Mouse (Mus musculus) G1E (cell line): Measurements from ENCODE around the gene Pdk3. TPM values are rescaled to one million over a fixed set of nuclear protein-coding genes. Genes with fewer than 3 reads are reported as not detected.

Source experiments
- ATAC-seq: 2 replicates; pipeline ENCODE4 v1.8.0; 2016; ENCODE audit warnings: mild to moderate bottlenecking; ENCODE audit not compliant: insufficient number of reproducible peaks, poor library complexity, low FRiP score, severe bottlenecking; ENCODE audit errors: extremely low read depth
- DNase-seq: peaks from one replicate; pipeline ENCODE4 v3.0.0; 2012; ENCODE audit warnings: low spot score
- H3K27me3 ChIP-seq: 2 replicates; pipeline ENCODE4 v1.6.1; 2012; ENCODE audit warnings: mild to moderate bottlenecking, low read length, inconsistent platforms; ENCODE audit not compliant: insufficient read depth
- H3K36me3 ChIP-seq: replicated peaks from 2 replicates; pipeline ENCODE3; 2012; ENCODE audit warnings: mild to moderate bottlenecking, inconsistent platforms
- H3K4me1 ChIP-seq: 2 replicates; pipeline ENCODE4 v1.6.1; 2012; ENCODE audit warnings: low read depth, low read length, inconsistent platforms, mixed read lengths; ENCODE audit not compliant: insufficient read depth
- H3K4me3 ChIP-seq: 2 replicates; pipeline ENCODE4 v1.5.1; 2012; ENCODE audit warnings: low read depth, mild to moderate bottlenecking, inconsistent platforms, low read length, moderate library complexity, mixed read lengths
- H3K9me3 ChIP-seq: replicated peaks from 2 replicates; pipeline ENCODE4 v1.6.1; 2012; ENCODE audit warnings: inconsistent platforms
- CTCF ChIP-seq: IDR thresholded peaks from 2 replicates; pipeline ENCODE4 v1.5.1; 2012; ENCODE audit warnings: low read depth, low read length, inconsistent platforms, mixed read lengths
- GATA1 ChIP-seq: IDR thresholded peaks from 2 replicates; pipeline ENCODE4 v1.6.1; 2012; ENCODE audit warnings: borderline replicate concordance, low read length, inconsistent platforms, mixed read lengths
- GATA2 ChIP-seq: IDR thresholded peaks from 2 replicates; pipeline ENCODE4 v1.6.1; 2012; ENCODE audit warnings: low read depth, low read length, inconsistent platforms, borderline replicate concordance
- POLR2AphosphoS5 ChIP-seq: IDR thresholded peaks from 2 replicates; pipeline ENCODE4 v1.6.1; 2012; ENCODE audit warnings: low read depth, low read length, inconsistent platforms; ENCODE audit not compliant: insufficient replicate concordance
- TAL1 ChIP-seq: conservative IDR thresholded peaks from 2 replicates; pipeline ENCODE4 v1.6.1; 2012; ENCODE audit warnings: low read depth, low read length, inconsistent platforms, mixed read lengths
- polyA plus RNA-seq: library from polyadenylated mRNA; stranded (reverse); fragments of >175 nt; gene quantifications from 2 replicates; pipeline ENCODE4 v1.2.3, GENCODE M21; 2012
- total RNA-seq, 2 experiments: library from RNA; stranded (forward) in 1 of 2; stranded (reverse) in 1 of 2; fragments of 200-1000 nt in 1 of 2; fragments of >200 nt in 1 of 2; fragmentation: Nextera tagmentation in 1 of 2; gene quantifications; 2 replicates each; pipeline ENCODE4 v1.2.3; 2014 to 2017

Pdk3 gene
- total RNA-seq (2014; fragmentation: Nextera tagmentation) (106 and 137 TPM in 2 replicates), total RNA-seq (2017) (89.6 and 90.0 TPM in 2 replicates), polyA plus RNA-seq (22.8 and 24.3 TPM in 2 replicates)

GRCm38 (mm10) chrX:93831561-93832336 is at the start of gene Pdk3:
Gene Pdk3, minus strand, starts transcription at chrX:93832201.
- Histone ChIP-seq H3K4me1 (peaks cover 6% of the 10 kb centered on the region), H3K9me3 (no peaks in the 10 kb centered on the region), H3K27me3 (no peaks in the 10 kb centered on the region), H3K36me3 (peaks cover 2% of the 10 kb centered on the region), H3K4me3 (peak within 1 kb of the TSS; percentile 77)
- TF ChIP-seq CTCF (no peak), TAL1 (no peak), GATA2 (no peak), GATA1 (no peak)
- ATAC-seq (peak; percentile 84), DNase-seq (peak; percentile 80)

- DNase-seq (no peak), ATAC-seq (no peak)
- Histone ChIP-seq H3K9me3 (no peaks in the 10 kb centered on the region), H3K27me3 (peaks cover 4% of the 10 kb centered on the region; the same call in 1 of the 2 replicates), H3K4me3 (no peak overlapping the region), H3K4me1 (no peaks in the 10 kb centered on the region), H3K36me3 (no peaks in the 10 kb centered on the region)
- TF ChIP-seq GATA1 (no peak), CTCF (no peak), POLR2AphosphoS5 (no peak), TAL1 (no peak), GATA2 (no peak)
These were observed 45.6 kb upstream of the Pdk3 start for GRCm38 (mm10) chrX:93877634-93878016.

- peaks cover 4% of the 10 kb centered on the region; the same call in 1 of the 2 replicates for H3K27me3 ChIP-seq
- no peak overlapping the region for H3K4me3 ChIP-seq
- no peaks in the 10 kb centered on the region for H3K4me1 ChIP-seq
- no peaks in the 10 kb centered on the region for H3K36me3 ChIP-seq
- TF ChIP-seq POLR2AphosphoS5 (no peak), CTCF (no peak), GATA1 (no peak), TAL1 (no peak), GATA2 (no peak)
- DNase-seq: no peak
- no peak for ATAC-seq
- H3K9me3 ChIP-seq: no peaks in the 10 kb centered on the region
These were observed 45.1 kb upstream of the Pdk3 start for GRCm38 (mm10) chrX:93876981-93877633.

DNA sequence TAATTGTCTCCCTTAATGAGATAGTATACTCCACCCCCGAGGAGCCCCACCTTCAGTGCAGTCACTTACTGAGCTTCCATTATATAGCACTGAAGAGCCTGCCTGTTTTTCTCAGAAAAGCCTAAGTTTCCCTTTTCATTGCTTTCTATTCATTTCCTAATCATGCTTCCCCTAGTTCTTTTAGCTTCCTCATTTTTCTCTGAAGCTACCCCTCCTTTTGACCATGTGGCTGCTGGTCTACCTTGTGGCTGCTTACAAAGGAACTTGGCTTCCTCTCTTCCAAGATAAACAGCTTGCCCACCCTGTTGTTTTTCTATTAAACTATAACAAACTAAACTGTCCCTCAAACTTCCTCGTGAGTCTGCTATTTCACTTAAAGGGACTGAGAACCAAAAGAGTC is 31.4 kb upstream of the Pdk3 start:
- no peak overlapping the region; the same call in 1 of the 2 replicates for H3K4me3 ChIP-seq
- ATAC-seq (peak; percentile 57), DNase-seq (peak; percentile 6)
- H3K9me3 ChIP-seq: no peaks in the 10 kb centered on the region
- no peaks in the 10 kb centered on the region for H3K36me3 ChIP-seq
- H3K27me3 ChIP-seq: no peaks in the 10 kb centered on the region
- peaks cover 12% of the 10 kb centered on the region for H3K4me1 ChIP-seq
- TF ChIP-seq POLR2AphosphoS5 (no peak), GATA1 (no peak), TAL1 (no peak), CTCF (no peak), GATA2 (no peak)

DNA sequence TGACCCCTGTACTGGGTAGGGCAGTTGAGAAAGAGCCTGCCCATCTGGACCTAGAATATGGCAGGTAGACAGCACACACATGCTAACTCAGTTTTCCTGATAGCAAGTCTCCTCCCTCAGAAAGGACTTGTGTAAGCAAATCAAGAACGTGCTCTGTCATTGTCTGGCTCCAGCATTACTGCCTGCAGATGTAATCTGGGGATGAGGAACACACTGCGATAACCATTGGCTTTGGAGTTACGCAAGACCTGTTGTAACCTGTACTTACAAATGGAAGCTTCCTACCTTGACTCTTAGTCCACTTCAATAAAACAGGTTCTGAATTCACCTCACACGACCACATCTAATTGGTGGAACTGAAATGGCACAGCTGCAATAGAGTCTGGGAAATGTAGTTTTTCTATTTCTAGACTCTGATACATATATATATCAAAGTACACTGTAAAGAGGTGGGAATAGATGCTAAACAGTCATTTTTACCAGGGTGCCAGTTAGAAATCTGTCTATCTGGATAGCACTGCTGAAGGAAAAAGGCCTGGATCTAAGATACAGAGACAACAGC is 30.6 kb upstream of the Pdk3 start:
- TF ChIP-seq GATA1 (no peak), TAL1 (no peak), CTCF (no peak), GATA2 (no peak), POLR2AphosphoS5 (no peak)

DNA sequence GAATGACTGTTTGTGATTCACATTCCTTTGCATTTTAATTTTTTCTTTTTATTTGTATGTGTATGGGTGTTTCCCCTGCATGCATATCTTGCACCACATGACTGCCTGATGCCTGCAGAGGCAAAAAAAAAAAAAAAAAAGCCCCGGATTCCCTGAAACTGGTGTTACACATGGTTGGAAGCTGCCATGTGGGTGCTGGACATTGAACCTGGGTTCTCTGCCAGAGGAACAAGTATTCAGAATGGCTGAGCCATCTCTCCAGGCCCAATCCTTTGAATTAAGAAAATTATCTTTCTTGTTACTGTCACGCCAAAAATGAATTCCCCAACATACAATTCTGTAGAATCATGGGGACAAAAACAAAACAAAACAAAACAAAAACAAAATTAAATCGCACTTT is 25.8 kb upstream of the Pdk3 start:
- H3K36me3 ChIP-seq: no peaks in the 10 kb centered on the region
- H3K27me3 ChIP-seq: peaks cover 7% of the 10 kb centered on the region
- no peak for TF ChIP-seq GATA1
- TF ChIP-seq CTCF: no peak
- no peak for TF ChIP-seq GATA2
- no peak for TF ChIP-seq POLR2AphosphoS5
- no peak for TF ChIP-seq TAL1
- H3K9me3 ChIP-seq: no peaks in the 10 kb centered on the region
- no peak for DNase-seq
- H3K4me3 ChIP-seq: no peak overlapping the region
- peaks cover 16% of the 10 kb centered on the region for H3K4me1 ChIP-seq
- no peak for ATAC-seq

More for the DNA sequence above, 30.6 kb upstream of the Pdk3 start:
- H3K36me3 ChIP-seq: no peaks in the 10 kb centered on the region
- ATAC-seq (no peak), DNase-seq (no peak)
- no peak overlapping the region for H3K4me3 ChIP-seq
- H3K4me1 ChIP-seq: peaks cover 12% of the 10 kb centered on the region
- H3K9me3 ChIP-seq: no peaks in the 10 kb centered on the region
- H3K27me3 ChIP-seq: no peaks in the 10 kb centered on the region
